Mouse (Mus musculus) adrenal gland, adult 8-10 months (tissue): ENCODE results near the gene Fam20b. TPM values are rescaled to one million over a fixed set of nuclear protein-coding genes. Genes with fewer than 3 reads are reported as not detected.

ENCODE experiments used
- DNase-seq: peaks from one replicate; pipeline ENCODE4 v3.0.0; 2022
- total RNA-seq, 4 experiments: library from RNA; stranded (reverse); gene quantifications; 2 replicates each; pipeline ENCODE4 v1.2.4; 2022

Gene Fam20b
- 10 to 100 TPM; 56.3 to 71.2 (median 61.2) TPM for total RNA-seq

GRCm38 (mm10) chr1:156718950-156719805 lies at the start of gene Fam20b:
Gene Fam20b (minus strand): TSS chr1:156719086.
- DNase-seq, result peak; percentile 94

- no peak for DNase-seq
These were observed 46.4 kb upstream of the Fam20b start for GRCm38 (mm10) chr1:156765311-156765710.

GRCm38 (mm10) chr1:156764584-156764983 lies 45.7 kb upstream of the Fam20b start:
- DNase-seq, result no peak

GRCm38 (mm10) chr1:156763280-156763679 lies 44.4 kb upstream of the Fam20b start:
- DNase-seq, result no peak

GRCm38 (mm10) chr1:156761430-156761801 lies 42.5 kb upstream of the Fam20b start:
- DNase-seq, result no peak

- DNase-seq, result no peak
These were observed 41.9 kb upstream of the Fam20b start for GRCm38 (mm10) chr1:156760549-156761429.

- no peak for DNase-seq
These were observed 39.4 kb upstream of the Fam20b start for GRCm38 (mm10) chr1:156758326-156758725.

- DNase-seq, result no peak
These were observed 35.9 kb upstream of the Fam20b start for GRCm38 (mm10) chr1:156754608-156755413.

- DNase-seq, result no peak
These were observed 34.1 kb upstream of the Fam20b start for GRCm38 (mm10) chr1:156752990-156753389.

- DNase-seq, result peak; percentile 42
These were observed 33.3 kb upstream of the Fam20b start for GRCm38 (mm10) chr1:156752020-156752724.

GRCm38 (mm10) chr1:156750261-156750660 lies 31.4 kb upstream of the Fam20b start:
- DNase-seq, result no peak

- DNase-seq, result no peak
These were observed 30.2 kb upstream of the Fam20b start for GRCm38 (mm10) chr1:156749136-156749535.

- no peak for DNase-seq
These were observed 29.6 kb upstream of the Fam20b start for GRCm38 (mm10) chr1:156748435-156749005.

- DNase-seq, result no peak
These were observed 26.4 kb upstream of the Fam20b start for GRCm38 (mm10) chr1:156745188-156745810.

GRCm38 (mm10) chr1:156741482-156742411 lies 22.9 kb upstream of the Fam20b start:
- DNase-seq, result peak; percentile 25

- DNase-seq, result no peak
These were observed 16.9 kb upstream of the Fam20b start for GRCm38 (mm10) chr1:156735788-156736187.

GRCm38 (mm10) chr1:156734019-156734418 lies 15.1 kb upstream of the Fam20b start:
- DNase-seq, result no peak

GRCm38 (mm10) chr1:156733559-156733958 lies 14.7 kb upstream of the Fam20b start:
- no peak for DNase-seq

- no peak for DNase-seq
These were observed 14.1 kb upstream of the Fam20b start for GRCm38 (mm10) chr1:156732996-156733395.

GRCm38 (mm10) chr1:156730802-156731201 lies 11.9 kb upstream of the Fam20b start:
- no peak for DNase-seq
